Mouse (Mus musculus): ENCODE measurements around the gene Ppp2r5d.

Gene Ppp2r5d

GRCm38 (mm10) chr17:46681466-46682118, 23.3 kb downstream of the Ppp2r5d start:
- DNase-seq (ENCODE audit: extremely low spot score, low read depth, low spot score): no peak

GRCm38 (mm10) chr17:46680760-46681373, 24.0 kb downstream of the Ppp2r5d start, which contains the start of gene Klhdc3:
TSS of gene Klhdc3 (minus strand) at chr17:46680914.
- peak; percentile 83 for DNase-seq (ENCODE audit: extremely low spot score, low read depth, low spot score)

GRCm38 (mm10) chr17:46679843-46680759, 24.8 kb downstream of the Ppp2r5d start:
- DNase-seq (ENCODE audit: extremely low spot score, low read depth, low spot score): no peak

GRCm38 (mm10) chr17:46678911-46679310, 26.0 kb downstream of the Ppp2r5d start:
- no peak for DNase-seq (ENCODE audit: extremely low spot score, low read depth, low spot score)

- no peak for DNase-seq (ENCODE audit: extremely low spot score, low read depth, low spot score)
Measured at GRCm38 (mm10) chr17:46678416-46678815, 26.5 kb downstream of the Ppp2r5d start, which contains the start of gene Mea1. TSS of gene Mea1 (plus strand) at chr17:46678793.

- DNase-seq (ENCODE audit: extremely low spot score, low read depth, low spot score): no peak
Measured at GRCm38 (mm10) chr17:46674530-46675283, 30.2 kb downstream of the Ppp2r5d start.

- peak; percentile 64 for DNase-seq (ENCODE audit: extremely low spot score, low read depth, low spot score)
Measured at GRCm38 (mm10) chr17:46673850-46674529, 30.9 kb downstream of the Ppp2r5d start, which contains the start of gene Rrp36. TSS of gene Rrp36 (minus strand) at chr17:46674352.

- no peak for DNase-seq (ENCODE audit: extremely low spot score, low read depth, low spot score)
Measured at GRCm38 (mm10) chr17:46669911-46670310, 35.0 kb downstream of the Ppp2r5d start.

GRCm38 (mm10) chr17:46667712-46668111, 37.2 kb downstream of the Ppp2r5d start:
- DNase-seq (ENCODE audit: extremely low spot score, low read depth, low spot score): no peak

GRCm38 (mm10) chr17:46662730-46663129, 42.2 kb downstream of the Ppp2r5d start:
- no peak for DNase-seq (ENCODE audit: extremely low spot score, low read depth, low spot score)

GRCm38 (mm10) chr17:46661981-46662380, 42.9 kb downstream of the Ppp2r5d start:
- no peak for DNase-seq (ENCODE audit: extremely low spot score, low read depth, low spot score)

- DNase-seq (ENCODE audit: extremely low spot score, low read depth, low spot score): no peak
Measured at GRCm38 (mm10) chr17:46661351-46661750, 43.6 kb downstream of the Ppp2r5d start.

- DNase-seq (ENCODE audit: extremely low spot score, low read depth, low spot score): no peak
Measured at GRCm38 (mm10) chr17:46656054-46656453, 48.9 kb downstream of the Ppp2r5d start.

- DNase-seq (ENCODE audit: extremely low spot score, low read depth, low spot score): no peak
Measured at GRCm38 (mm10) chr17:46651755-46652547, 53.0 kb downstream of the Ppp2r5d start.

- no peak for DNase-seq (ENCODE audit: extremely low spot score, low read depth, low spot score)
Measured at GRCm38 (mm10) chr17:46651292-46651691, 53.6 kb downstream of the Ppp2r5d start.

GRCm38 (mm10) chr17:46650232-46651031, 54.5 kb downstream of the Ppp2r5d start, which contains the start of gene Cul7:
TSS of gene Cul7 (plus strand) at chr17:46650337.
- DNase-seq (ENCODE audit: extremely low spot score, low read depth, low spot score): no peak

- no peak for DNase-seq (ENCODE audit: extremely low spot score, low read depth, low spot score)
Measured at GRCm38 (mm10) chr17:46649811-46650210, 55.1 kb downstream of the Ppp2r5d start.

GRCm38 (mm10) chr17:46648436-46648835, 56.5 kb downstream of the Ppp2r5d start:
- no peak for DNase-seq (ENCODE audit: extremely low spot score, low read depth, low spot score)

Data from hindlimb bud, embryonic 11.5 days (tissue).